Mouse (Mus musculus): ENCODE measurements around the gene Kat6b. TPM values are rescaled to one million over a fixed set of nuclear protein-coding genes. Genes with fewer than 3 reads are reported as not detected.
A peak's percentile ranks its signal among the peaks of the same experiment; 100 is the strongest.

Kat6b gene
- 17.9 and 18.1 TPM in 2 replicates for polyA plus RNA-seq (2014; fragmentation: Nextera tagmentation; extraction: Ambion mirVana)

DNA sequence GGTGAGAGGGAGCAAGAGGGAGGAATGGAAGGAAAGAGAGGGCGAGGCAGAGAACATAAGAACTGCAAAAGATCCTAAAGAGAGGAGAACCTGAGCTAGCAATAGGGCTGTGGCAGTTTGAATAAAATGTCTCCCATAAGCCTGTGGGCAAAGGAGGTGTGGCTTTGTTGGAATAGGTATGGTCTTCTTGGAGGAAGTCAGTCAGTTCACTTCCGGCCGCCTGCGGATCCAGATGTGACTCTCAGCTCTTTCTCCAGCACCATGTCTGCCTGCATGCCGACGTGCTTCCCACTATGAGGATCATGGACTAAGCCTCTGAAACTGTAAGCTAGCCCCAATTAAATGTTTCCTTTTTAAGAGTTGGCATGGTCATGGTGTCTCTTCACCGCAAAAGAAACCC lies at the start of gene Kat6b:
Gene Kat6b (plus strand): TSS at position 204 of the 400 bp plus-strand sequence.
- Histone ChIP-seq H3K4me3 (ENCODE audit: low read depth, low read length) (no peak within 1 kb of the TSS), H3K4me1 (ENCODE audit: control insufficient read depth, insufficient read depth, low read length) (no peaks in the 10 kb centered on the region), H3K9me3 (replicated peaks; ENCODE audit: control insufficient read depth, low read length) (no peaks in the 10 kb centered on the region), H3K27me3 (ENCODE audit: control insufficient read depth, insufficient read depth, low read length) (no peaks in the 10 kb centered on the region), H3K27ac (replicated peaks; ENCODE audit: low read depth, low read length) (no peak within 1 kb of the TSS), H3K4me2 (ENCODE audit: low read depth, low read length) (no peak within 1 kb of the TSS), H3K36me3 (replicated peaks; ENCODE audit: control insufficient read depth, insufficient read depth, low read depth, low read length) (no peaks in the 10 kb centered on the region), H3K9ac (replicated peaks; ENCODE audit: low read length) (no peak within 1 kb of the TSS)
- 89% methylated on average over 7 of the region's 7 CpGs for WGBS
- DNase-seq (ENCODE audit: low spot score) (no peak), ATAC-seq (replicated peaks; ENCODE audit: insufficient number of reproducible peaks, low FRiP score, low TSS enrichment, low read depth) (no peak)

- H3K9me3 ChIP-seq (replicated peaks; ENCODE audit: control insufficient read depth, low read length) = no peaks in the 10 kb centered on the region
- DNase-seq (ENCODE audit: low spot score) (no peak), ATAC-seq (replicated peaks; ENCODE audit: insufficient number of reproducible peaks, low FRiP score, low TSS enrichment, low read depth) (no peak)
- 83% methylated on average over 4 of the region's 4 CpGs for WGBS
- H3K36me3 ChIP-seq (replicated peaks; ENCODE audit: control insufficient read depth, insufficient read depth, low read depth, low read length) = no peaks in the 10 kb centered on the region
- H3K4me1 ChIP-seq (ENCODE audit: control insufficient read depth, insufficient read depth, low read length) = no peaks in the 10 kb centered on the region
- H3K4me2 ChIP-seq (ENCODE audit: low read depth, low read length) = no peak overlapping the region
- H3K27me3 ChIP-seq (ENCODE audit: control insufficient read depth, insufficient read depth, low read length) = no peaks in the 10 kb centered on the region
- no peak overlapping the region for H3K4me3 ChIP-seq (ENCODE audit: low read depth, low read length)
- no peak overlapping the region for H3K9ac ChIP-seq (replicated peaks; ENCODE audit: low read length)
- no peak overlapping the region for H3K27ac ChIP-seq (replicated peaks; ENCODE audit: low read depth, low read length)
Observed at GRCm38 (mm10) chr14:21433415-21433814, 47.8 kb upstream of the Kat6b start.

DNA sequence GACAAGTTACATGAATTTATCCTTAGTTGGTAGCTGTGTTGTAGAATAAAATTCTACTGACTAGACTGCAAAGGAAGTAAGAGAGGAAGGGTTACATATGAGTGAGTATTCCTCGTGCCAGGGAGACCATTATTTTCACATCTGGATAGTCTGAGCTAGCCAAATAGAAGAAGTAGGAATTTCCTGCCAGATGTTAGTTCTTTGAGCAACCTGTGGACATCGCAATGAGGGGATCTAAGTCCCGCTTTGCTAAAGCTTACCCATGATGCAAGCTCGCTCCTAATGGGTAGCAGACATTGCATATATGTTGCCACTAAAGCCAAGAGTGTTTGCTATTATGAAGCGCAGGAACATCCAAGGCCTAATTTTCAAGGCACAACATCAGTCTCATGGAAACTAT lies 47.2 kb upstream of the Kat6b start:
- no peaks in the 10 kb centered on the region for H3K4me1 ChIP-seq (ENCODE audit: control insufficient read depth, insufficient read depth, low read length)
- H3K9me3 ChIP-seq (replicated peaks; ENCODE audit: control insufficient read depth, low read length) = no peaks in the 10 kb centered on the region
- DNase-seq (ENCODE audit: low spot score) (peak; percentile 72), ATAC-seq (replicated peaks; ENCODE audit: insufficient number of reproducible peaks, low FRiP score, low TSS enrichment, low read depth) (no peak)
- H3K36me3 ChIP-seq (replicated peaks; ENCODE audit: control insufficient read depth, insufficient read depth, low read depth, low read length) = no peaks in the 10 kb centered on the region
- 47% methylated on average over 5 of the region's 5 CpGs for WGBS
- no peaks in the 10 kb centered on the region for H3K27me3 ChIP-seq (ENCODE audit: control insufficient read depth, insufficient read depth, low read length)
- no peak overlapping the region for H3K9ac ChIP-seq (replicated peaks; ENCODE audit: low read length)
- no peak overlapping the region for H3K27ac ChIP-seq (replicated peaks; ENCODE audit: low read depth, low read length)
- no peak overlapping the region for H3K4me3 ChIP-seq (ENCODE audit: low read depth, low read length)
- no peak overlapping the region for H3K4me2 ChIP-seq (ENCODE audit: low read depth, low read length)

- no peak overlapping the region for H3K4me2 ChIP-seq (ENCODE audit: low read depth, low read length)
- no peak for DNase-seq (ENCODE audit: low spot score)
- no peak for ATAC-seq (replicated peaks; ENCODE audit: insufficient number of reproducible peaks, low FRiP score, low TSS enrichment, low read depth)
- 45% methylated on average over 9 of the region's 9 CpGs for WGBS
- no peak overlapping the region for H3K4me3 ChIP-seq (ENCODE audit: low read depth, low read length)
- H3K9ac ChIP-seq (replicated peaks; ENCODE audit: low read length) = no peak overlapping the region
- no peaks in the 10 kb centered on the region for H3K36me3 ChIP-seq (replicated peaks; ENCODE audit: control insufficient read depth, insufficient read depth, low read depth, low read length)
- no peaks in the 10 kb centered on the region for H3K4me1 ChIP-seq (ENCODE audit: control insufficient read depth, insufficient read depth, low read length)
- no peaks in the 10 kb centered on the region for H3K27me3 ChIP-seq (ENCODE audit: control insufficient read depth, insufficient read depth, low read length)
- no peak overlapping the region for H3K27ac ChIP-seq (replicated peaks; ENCODE audit: low read depth, low read length)
- no peaks in the 10 kb centered on the region for H3K9me3 ChIP-seq (replicated peaks; ENCODE audit: control insufficient read depth, low read length)
Observed at GRCm38 (mm10) chr14:21434686-21435085, 46.5 kb upstream of the Kat6b start.

- no peak overlapping the region for H3K4me2 ChIP-seq (ENCODE audit: low read depth, low read length)
- H3K36me3 ChIP-seq (replicated peaks; ENCODE audit: control insufficient read depth, insufficient read depth, low read depth, low read length) = no peaks in the 10 kb centered on the region
- ATAC-seq (replicated peaks; ENCODE audit: insufficient number of reproducible peaks, low FRiP score, low TSS enrichment, low read depth) (no peak; the same call in 1 of the 2 replicates), DNase-seq (ENCODE audit: low spot score) (peak; percentile 56)
- no peak overlapping the region for H3K27ac ChIP-seq (replicated peaks; ENCODE audit: low read depth, low read length)
- H3K9ac ChIP-seq (replicated peaks; ENCODE audit: low read length) = no peak overlapping the region
- 21% methylated on average over 4 of the region's 4 CpGs for WGBS
- H3K9me3 ChIP-seq (replicated peaks; ENCODE audit: control insufficient read depth, low read length) = no peaks in the 10 kb centered on the region
- H3K4me1 ChIP-seq (ENCODE audit: control insufficient read depth, insufficient read depth, low read length) = no peaks in the 10 kb centered on the region
- H3K27me3 ChIP-seq (ENCODE audit: control insufficient read depth, insufficient read depth, low read length) = no peaks in the 10 kb centered on the region
- H3K4me3 ChIP-seq (ENCODE audit: low read depth, low read length) = no peak overlapping the region
Observed at GRCm38 (mm10) chr14:21439785-21440184, 41.4 kb upstream of the Kat6b start.

DNA sequence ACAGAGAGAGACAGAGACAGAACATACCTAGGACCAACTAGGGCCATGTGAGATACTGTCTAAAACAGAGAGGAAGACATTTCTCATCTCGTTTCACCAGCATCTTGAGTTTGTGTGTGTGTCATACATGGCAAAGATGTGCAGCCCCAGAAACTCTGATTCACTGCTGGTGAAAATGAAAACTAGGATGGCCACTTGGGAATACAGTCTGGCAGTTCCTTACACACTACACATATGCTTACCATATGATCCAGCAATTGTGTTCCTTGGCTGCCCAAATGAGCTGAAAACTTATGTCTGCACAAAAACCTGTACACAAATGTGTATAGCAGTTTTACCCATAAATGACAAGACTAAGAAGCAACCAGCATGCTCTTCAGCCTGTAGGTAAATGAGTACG lies 40.7 kb upstream of the Kat6b start:
- no peak overlapping the region for H3K9ac ChIP-seq (replicated peaks; ENCODE audit: low read length)
- WGBS = 83% methylated on average over 2 of the region's 2 CpGs
- no peak overlapping the region for H3K4me2 ChIP-seq (ENCODE audit: low read depth, low read length)
- no peak for DNase-seq (ENCODE audit: low spot score)
- no peak for ATAC-seq (replicated peaks; ENCODE audit: insufficient number of reproducible peaks, low FRiP score, low TSS enrichment, low read depth)
- H3K4me3 ChIP-seq (ENCODE audit: low read depth, low read length) = no peak overlapping the region
- H3K27ac ChIP-seq (replicated peaks; ENCODE audit: low read depth, low read length) = no peak overlapping the region
- H3K4me1 ChIP-seq (ENCODE audit: control insufficient read depth, insufficient read depth, low read length) = no peaks in the 10 kb centered on the region
- no peaks in the 10 kb centered on the region for H3K9me3 ChIP-seq (replicated peaks; ENCODE audit: control insufficient read depth, low read length)
- H3K27me3 ChIP-seq (ENCODE audit: control insufficient read depth, insufficient read depth, low read length) = no peaks in the 10 kb centered on the region
- no peaks in the 10 kb centered on the region for H3K36me3 ChIP-seq (replicated peaks; ENCODE audit: control insufficient read depth, insufficient read depth, low read depth, low read length)

GRCm38 (mm10) chr14:21441772-21442533 lies 39.3 kb upstream of the Kat6b start:
- peak overlapping the region; percentile 11; the same call in 1 of the 2 replicates for H3K27ac ChIP-seq (replicated peaks; ENCODE audit: low read depth, low read length)
- H3K36me3 ChIP-seq (replicated peaks; ENCODE audit: control insufficient read depth, insufficient read depth, low read depth, low read length) = no peaks in the 10 kb centered on the region
- ATAC-seq (replicated peaks; ENCODE audit: insufficient number of reproducible peaks, low FRiP score, low TSS enrichment, low read depth) = no peak
- DNase-seq (ENCODE audit: low spot score) = peak; percentile 76
- no peak overlapping the region for H3K4me3 ChIP-seq (ENCODE audit: low read depth, low read length)
- no peak overlapping the region for H3K4me2 ChIP-seq (ENCODE audit: low read depth, low read length)
- 40% methylated on average over 10 of the region's 10 CpGs for WGBS
- no peaks in the 10 kb centered on the region for H3K9me3 ChIP-seq (replicated peaks; ENCODE audit: control insufficient read depth, low read length)
- H3K4me1 ChIP-seq (ENCODE audit: control insufficient read depth, insufficient read depth, low read length) = no peaks in the 10 kb centered on the region
- no peaks in the 10 kb centered on the region for H3K27me3 ChIP-seq (ENCODE audit: control insufficient read depth, insufficient read depth, low read length)
- H3K9ac ChIP-seq (replicated peaks; ENCODE audit: low read length) = no peak overlapping the region

- WGBS = 70% methylated on average over 4 of the region's 4 CpGs
- ATAC-seq (replicated peaks; ENCODE audit: insufficient number of reproducible peaks, low FRiP score, low TSS enrichment, low read depth) (no peak), DNase-seq (ENCODE audit: low spot score) (no peak)
- Histone ChIP-seq H3K36me3 (replicated peaks; ENCODE audit: control insufficient read depth, insufficient read depth, low read depth, low read length) (no peaks in the 10 kb centered on the region), H3K4me2 (ENCODE audit: low read depth, low read length) (no peak overlapping the region), H3K27ac (replicated peaks; ENCODE audit: low read depth, low read length) (no peak overlapping the region), H3K4me1 (ENCODE audit: control insufficient read depth, insufficient read depth, low read length) (no peaks in the 10 kb centered on the region), H3K9ac (replicated peaks; ENCODE audit: low read length) (no peak overlapping the region), H3K9me3 (replicated peaks; ENCODE audit: control insufficient read depth, low read length) (no peaks in the 10 kb centered on the region), H3K27me3 (ENCODE audit: control insufficient read depth, insufficient read depth, low read length) (no peaks in the 10 kb centered on the region), H3K4me3 (ENCODE audit: low read depth, low read length) (no peak overlapping the region)
Observed at GRCm38 (mm10) chr14:21452581-21452980, 28.7 kb upstream of the Kat6b start.

Measured in embryonic facial prominence, embryonic 11.5 days (tissue).